ENCODE assay signal across 22 mouse cellular contexts in genomic region chr1:20018198-20018925, GRCm38 (mm10).
DNase-seq lines count a peak whose midpoint lies in the region; ATAC-seq and TF ChIP-seq lines count a peak whose summit lies in the region.
"Had no signal": no experiment of that assay in that cellular context is flagged by ENCODE, and none has a peak within 500 bp of the region (broad histone marks: within the 10 kb centered on the region; RNA-seq: fewer than 3 reads in every experiment).

No protein-coding gene starts in this region.

- H3K27me3 ChIP-seq in hindbrain, embryonic 14.5 days (ENCODE audit: control insufficient read depth, insufficient read depth, low read length): no peaks in the 10 kb centered on the region
- H3K27me3 ChIP-seq in hindbrain, postnatal 0 days (ENCODE audit: insufficient read depth, low read length): no peaks in the 10 kb centered on the region
- H3K27me3 ChIP-seq in midbrain, embryonic 16.5 days (ENCODE audit: control insufficient read depth, insufficient read depth, low read depth, low read length): no peaks in the 10 kb centered on the region
- H3K27me3 ChIP-seq: embryonic facial prominence, embryonic 13.5 days; heart, embryonic 15.5 days; liver, embryonic 15.5 days; lung, embryonic 15.5 days had no signal

- 67% methylated on average over 8 of the region's 8 CpGs for WGBS in hindbrain, embryonic 14.5 days
- WGBS in hindbrain, postnatal 0 days: 75% methylated on average over 8 of the region's 8 CpGs
- 63% methylated on average over 8 of the region's 8 CpGs for WGBS in midbrain, embryonic 16.5 days

- ATAC-seq in hindbrain, embryonic 14.5 days (ENCODE audit: low FRiP score): peak; percentile 53; the same call in 1 of the 2 replicates
- ATAC-seq in hindbrain, postnatal 0 days: no peak
- ATAC-seq in midbrain, embryonic 16.5 days: peak; percentile 86

- no peak overlapping the region for H3K4me3 ChIP-seq in hindbrain, embryonic 14.5 days (replicated peaks; ENCODE audit: low read length)
- no peak overlapping the region for H3K4me3 ChIP-seq in hindbrain, postnatal 0 days (ENCODE audit: low read length)
- no peak overlapping the region for H3K4me3 ChIP-seq in midbrain, embryonic 16.5 days (ENCODE audit: low read depth, low read length)
- H3K4me3 ChIP-seq: embryonic facial prominence, embryonic 13.5 days; heart, embryonic 15.5 days; limb, embryonic 10.5 days; liver, embryonic 15.5 days; lung, embryonic 15.5 days had no signal

- no peaks in the 10 kb centered on the region for H3K36me3 ChIP-seq in hindbrain, embryonic 14.5 days (replicated peaks; ENCODE audit: control insufficient read depth, insufficient read depth)
- no peaks in the 10 kb centered on the region for H3K36me3 ChIP-seq in hindbrain, postnatal 0 days (ENCODE audit: insufficient read depth, low read length)
- no peaks in the 10 kb centered on the region for H3K36me3 ChIP-seq in midbrain, embryonic 16.5 days (ENCODE audit: control insufficient read depth, insufficient read depth, low read length)
- H3K36me3 ChIP-seq: embryonic facial prominence, embryonic 13.5 days; heart, embryonic 15.5 days; limb, embryonic 10.5 days; liver, embryonic 15.5 days; lung, embryonic 15.5 days had no signal

- no peak overlapping the region for H3K27ac ChIP-seq in hindbrain, embryonic 14.5 days
- H3K27ac ChIP-seq in hindbrain, postnatal 0 days: no peak overlapping the region
- peak overlapping the region; percentile 67 for H3K27ac ChIP-seq in midbrain, embryonic 16.5 days (ENCODE audit: low read length)
- H3K27ac ChIP-seq: embryonic facial prominence, embryonic 13.5 days; heart, embryonic 15.5 days; kidney, postnatal 0 days; limb, embryonic 10.5 days; liver, embryonic 15.5 days; lung, embryonic 15.5 days had no signal

- no peaks in the 10 kb centered on the region for H3K4me1 ChIP-seq in hindbrain, embryonic 14.5 days (replicated peaks; ENCODE audit: control insufficient read depth, insufficient read depth, low read length)
- H3K4me1 ChIP-seq in hindbrain, postnatal 0 days (ENCODE audit: insufficient read depth, low read length): no peaks in the 10 kb centered on the region
- H3K4me1 ChIP-seq in midbrain, embryonic 16.5 days (ENCODE audit: control insufficient read depth, insufficient read depth, low read length): peaks cover 8% of the 10 kb centered on the region
- H3K4me1 ChIP-seq: heart, embryonic 15.5 days; limb, embryonic 10.5 days; liver, embryonic 15.5 days; lung, embryonic 15.5 days had no signal

- H3K9ac ChIP-seq in hindbrain, embryonic 14.5 days: no peak overlapping the region
- no peak overlapping the region for H3K9ac ChIP-seq in hindbrain, postnatal 0 days (replicated peaks; ENCODE audit: low read length)
- H3K9ac ChIP-seq in midbrain, embryonic 16.5 days (ENCODE audit: low read depth, low read length): no peak overlapping the region
- H3K9ac ChIP-seq: embryonic facial prominence, embryonic 13.5 days; heart, embryonic 15.5 days; liver, embryonic 15.5 days; lung, embryonic 15.5 days had no signal

- H3K9me3 ChIP-seq in hindbrain, embryonic 14.5 days (ENCODE audit: control insufficient read depth, low read length): no peaks in the 10 kb centered on the region
- H3K9me3 ChIP-seq in hindbrain, postnatal 0 days (ENCODE audit: low read length): no peaks in the 10 kb centered on the region
- H3K9me3 ChIP-seq in midbrain, embryonic 16.5 days (replicated peaks; ENCODE audit: control insufficient read depth, low read length, poor library complexity, severe bottlenecking): no peaks in the 10 kb centered on the region
- H3K9me3 ChIP-seq: embryonic facial prominence, embryonic 13.5 days; heart, embryonic 15.5 days; limb, embryonic 10.5 days; liver, embryonic 15.5 days; lung, embryonic 15.5 days had no signal

- DNase-seq in adrenal gland, adult 2 months: peak; percentile 2
- DNase-seq in adrenal gland, postnatal 4 days (ENCODE audit: low spot score in 2 of 2): no peak
- no peak for DNase-seq in hindbrain, embryonic 14.5 days (ENCODE audit: low spot score)
- no peak for DNase-seq in hindbrain, postnatal 0 days (ENCODE audit: low spot score)
- DNase-seq in adrenal gland, postnatal 14 days: peak; percentile 5
- DNase-seq in thymus, postnatal 25 days: no peak
- DNase-seq in ovary, adult 18-20 months (ENCODE audit: low spot score): no peak
- DNase-seq: cerebellum, adult 11-12 months; cerebellum, postnatal 14 days; heart, postnatal 36 days; kidney, adult 2 months; liver; lung, postnatal 36 days; thymus, adult 18-20 months; thymus, postnatal 4 days had no signal

- H3K4me2 ChIP-seq in hindbrain, embryonic 14.5 days (replicated peaks): no peak overlapping the region
- no peak overlapping the region for H3K4me2 ChIP-seq in hindbrain, postnatal 0 days (ENCODE audit: low read depth, low read length)
- H3K4me2 ChIP-seq in midbrain, embryonic 16.5 days (ENCODE audit: low read length): no peak overlapping the region
- H3K4me2 ChIP-seq: embryonic facial prominence, embryonic 13.5 days; heart, embryonic 15.5 days; liver, embryonic 15.5 days; lung, embryonic 15.5 days had no signal

- no peak for TF ChIP-seq CTCF in hindbrain, postnatal 0 days (IDR thresholded peaks at IDR 0.05; ENCODE audit: low read depth)

Comparison
In these comparisons a context has a peak if more than half of its experiments do, and no peak if none do; other contexts are left out.
1. DNase-seq: peak in adrenal gland, adult 2 months (single experiment) and adrenal gland, postnatal 14 days (single experiment); none in adrenal gland, postnatal 4 days (0 of 2), hindbrain, embryonic 14.5 days (single experiment), hindbrain, postnatal 0 days (single experiment), thymus, postnatal 25 days (single experiment) and ovary, adult 18-20 months (single experiment).